Mouse (Mus musculus) heart, postnatal 4 days (tissue): ENCODE measurements around the gene Pik3c2b. TPM values are rescaled to one million over a fixed set of nuclear protein-coding genes. Genes with fewer than 3 reads are reported as not detected.
A peak's percentile ranks its signal among the peaks of the same experiment; 100 is the strongest.

Experiments used
- DNase-seq: peaks from one replicate; pipeline ENCODE4 v3.0.0; 2021
- total RNA-seq, 2 experiments: library from RNA; stranded (reverse); gene quantifications; 2 replicates each; pipeline ENCODE4 v1.2.3; 2021

Gene Pik3c2b
- total RNA-seq, 2 experiments from 2014 or later: 29.8 to 30.8 TPM

- peak; percentile 30 for DNase-seq
Observed at GRCm38 (mm10) chr1:133134881-133135280, 89.4 kb downstream of the Pik3c2b start.

- no peak for DNase-seq
Observed at GRCm38 (mm10) chr1:133135808-133136207, 90.3 kb downstream of the Pik3c2b start.

GRCm38 (mm10) chr1:133138401-133138800 lies 92.9 kb downstream of the Pik3c2b start:
- no peak for DNase-seq

GRCm38 (mm10) chr1:133146014-133147009 lies 100.8 kb downstream of the Pik3c2b start:
- peak; percentile 62 for DNase-seq

GRCm38 (mm10) chr1:133147324-133147723 lies 101.9 kb downstream of the Pik3c2b start:
- no peak for DNase-seq

GRCm38 (mm10) chr1:133148122-133148521 lies 102.7 kb downstream of the Pik3c2b start:
- DNase-seq: no peak

GRCm38 (mm10) chr1:133150556-133150955 lies 105.1 kb downstream of the Pik3c2b start:
- DNase-seq: no peak

- no peak for DNase-seq
Observed at GRCm38 (mm10) chr1:133152213-133152612, 106.7 kb downstream of the Pik3c2b start.

GRCm38 (mm10) chr1:133155270-133155669 lies 109.8 kb downstream of the Pik3c2b start:
- no peak for DNase-seq

Other genes with a start within 250 kb of the Pik3c2b start
- gene Lrrn2, start 165.4 kb upstream of the Pik3c2b start, total RNA-seq: 1 to 10 TPM; 8.0 to 8.6 TPM
- 10 to 100 TPM; 55.1 to 59.8 TPM for gene Mdm4, start 15.1 kb upstream of the Pik3c2b start, total RNA-seq
- 10 to 100 TPM; 41.6 to 44.4 TPM for gene Ppp1r15b, start 85.5 kb downstream of the Pik3c2b start, total RNA-seq
- gene Plekha6, start 118.5 kb downstream of the Pik3c2b start, total RNA-seq: 10 to 100 TPM; 42.1 to 45.9 TPM